Mouse (Mus musculus) spleen, postnatal 0 days (tissue): ENCODE data around the gene Dglucy. TPM values are rescaled to one million over a fixed set of nuclear protein-coding genes. Genes with fewer than 3 reads are reported as not detected.

Experiments
- polyA plus RNA-seq: library from polyadenylated mRNA; unstranded; fragments of >200 nt; fragmentation: Nextera tagmentation; extraction: Ambion mirVana; gene quantifications from 2 replicates; pipeline ENCODE4 v1.2.1, GENCODE M21; 2015

Gene Dglucy
- 2.0 and 3.3 TPM in 2 replicates for polyA plus RNA-seq

DNA sequence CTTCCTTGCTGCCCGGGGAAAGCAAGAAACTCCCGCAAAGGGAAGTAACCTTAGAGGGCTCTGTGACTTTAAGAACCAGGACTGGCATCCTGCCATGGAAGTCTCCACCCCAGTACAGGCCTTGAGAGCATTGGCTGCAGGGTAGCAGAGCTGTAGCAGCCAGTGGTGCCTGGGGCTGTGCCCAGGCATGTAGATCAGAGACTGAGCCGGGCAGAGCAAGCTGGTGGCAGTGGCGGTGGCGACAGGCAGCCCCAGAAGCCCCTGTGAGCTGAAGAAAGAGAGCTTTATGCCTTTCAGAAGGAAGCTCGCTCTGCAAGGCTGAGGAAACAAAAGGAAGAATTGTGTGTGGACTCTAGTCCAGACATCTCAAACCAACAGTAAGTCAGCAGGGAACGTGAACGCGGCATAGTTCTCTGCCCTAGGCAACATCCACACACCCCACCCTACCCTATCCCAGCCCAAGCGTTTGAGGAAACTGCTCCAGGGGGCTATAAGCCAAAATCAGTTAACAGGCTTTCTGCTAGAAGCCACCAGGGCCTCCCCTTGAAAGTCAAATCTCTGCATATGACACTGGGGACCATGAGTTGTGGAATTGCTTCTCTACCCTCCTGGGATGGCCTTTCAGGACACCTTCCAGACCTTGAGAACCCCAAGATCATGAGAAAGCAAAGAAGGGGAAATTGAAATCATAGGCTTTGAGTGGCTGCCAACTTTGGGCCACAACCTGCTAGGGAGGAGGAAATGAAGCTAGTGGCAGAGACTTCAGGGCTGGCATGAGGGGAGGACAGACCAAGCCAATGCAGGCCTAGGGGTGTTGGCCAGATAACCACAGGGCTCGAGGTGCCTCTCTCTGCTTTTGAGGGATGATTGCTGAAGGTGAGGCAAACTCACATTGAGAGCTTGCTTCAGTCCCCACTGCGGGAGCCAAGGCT lies at the start of gene Dglucy:
Gene Dglucy, plus strand, starts transcription at position 124 of the 932 bp plus-strand sequence.

DNA sequence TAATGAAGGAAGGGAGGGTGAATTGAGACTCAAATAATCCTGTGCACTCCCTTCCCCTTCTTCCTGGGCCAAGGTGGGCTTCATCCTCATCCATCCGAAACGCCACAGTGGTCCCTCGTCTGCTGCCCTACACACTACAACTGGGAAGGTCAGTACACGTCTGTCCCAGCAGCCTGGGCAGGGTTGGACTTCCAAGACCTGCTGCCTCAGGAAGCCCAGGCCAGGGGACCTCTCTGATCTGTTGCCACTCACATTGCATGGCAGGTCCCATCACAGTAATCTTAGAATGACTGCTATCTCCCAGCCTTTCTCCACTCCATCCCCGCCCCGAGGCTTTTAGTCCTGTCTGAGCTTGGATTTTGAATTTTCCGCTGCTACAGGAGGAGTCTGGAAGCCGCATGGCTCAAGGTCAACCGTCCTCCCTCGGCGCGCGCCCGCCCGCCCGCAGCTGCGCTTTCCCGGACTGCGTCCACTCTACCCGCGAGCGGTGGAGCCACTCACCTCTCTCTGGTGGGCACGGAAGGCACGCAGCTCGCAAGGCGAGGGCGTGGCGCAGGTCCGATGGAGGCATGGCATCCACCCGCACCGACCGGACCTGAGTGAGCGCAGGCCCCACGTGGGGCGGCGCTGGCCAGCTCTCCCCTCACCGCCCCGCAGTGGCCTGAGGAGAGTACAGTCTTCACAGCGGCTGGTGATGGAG lies 128.9 kb downstream of the Dglucy start, which contains the start of gene Gpr68:
Gene Gpr68, minus strand, starts transcription at position 601 of the 700 bp plus-strand sequence.

Other genes starting within 250 kb of the Dglucy start
- 2.7 and 3.4 TPM in 2 replicates for gene Rps6ka5, start 52.1 kb upstream of the Dglucy start, polyA plus RNA-seq
- 0.35 and 0.55 TPM in 2 replicates for gene Gpr68, start 129.1 kb downstream of the Dglucy start, polyA plus RNA-seq
- gene Ccdc88c, start 250.0 kb downstream of the Dglucy start, polyA plus RNA-seq, result 14.0 and 16.6 TPM in 2 replicates